Mouse (Mus musculus): ENCODE data around the gene Rita1.
A peak's percentile ranks its signal among the peaks of the same experiment; 100 is the strongest.

Gene Rita1

DNA sequence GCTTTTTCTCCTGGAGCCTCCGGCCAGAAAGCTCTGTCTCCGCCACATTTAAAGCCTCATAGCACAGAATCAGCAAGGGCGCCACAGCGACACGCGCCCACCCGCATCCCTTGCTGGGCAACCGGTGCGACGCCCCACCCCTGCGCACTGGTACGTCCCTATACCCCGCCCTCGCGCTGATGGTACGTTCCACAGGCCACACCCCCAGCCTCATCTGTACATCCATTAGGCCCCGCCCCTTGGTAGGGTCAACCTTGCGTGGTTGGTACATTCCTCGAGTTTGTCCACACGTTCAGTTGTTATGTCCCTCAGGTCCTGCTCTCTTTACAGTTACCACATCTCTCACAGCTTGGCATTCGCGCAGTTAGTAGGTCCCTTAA is at the start of gene Rita1, which contains the start of gene Ddx54:
Rita1 (minus strand) TSS at position 148 of the 380 bp plus-strand sequence.
Ddx54 (plus strand) TSS at position 298 of the 380 bp plus-strand sequence.
- DNase-seq (ENCODE audit: low spot score in 2 of 2) = peak; percentile 100

DNA sequence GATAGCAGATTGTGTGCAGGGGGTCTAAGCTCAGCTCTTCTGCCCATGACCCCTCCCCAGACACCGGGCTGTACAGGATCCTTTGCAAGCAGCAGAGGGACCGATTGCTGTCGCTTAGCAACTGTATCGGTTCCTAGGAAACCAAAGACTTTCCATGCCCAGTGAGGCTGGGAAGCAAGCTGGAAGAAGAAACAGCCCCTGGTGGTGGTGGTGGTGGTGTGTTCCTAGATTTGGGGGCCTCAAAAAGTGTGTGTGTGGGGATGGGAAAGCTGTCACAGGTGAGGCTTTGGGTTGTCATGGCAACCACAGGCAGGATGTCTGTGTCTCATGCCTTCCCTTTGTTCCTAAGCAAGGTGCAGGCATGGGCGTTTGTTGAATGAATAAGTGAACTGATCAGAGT is 48.4 kb upstream of the Rita1 start:
- DNase-seq (ENCODE audit: low spot score in 2 of 2) = peak in 1 of 2 experiments; percentile 59

DNA sequence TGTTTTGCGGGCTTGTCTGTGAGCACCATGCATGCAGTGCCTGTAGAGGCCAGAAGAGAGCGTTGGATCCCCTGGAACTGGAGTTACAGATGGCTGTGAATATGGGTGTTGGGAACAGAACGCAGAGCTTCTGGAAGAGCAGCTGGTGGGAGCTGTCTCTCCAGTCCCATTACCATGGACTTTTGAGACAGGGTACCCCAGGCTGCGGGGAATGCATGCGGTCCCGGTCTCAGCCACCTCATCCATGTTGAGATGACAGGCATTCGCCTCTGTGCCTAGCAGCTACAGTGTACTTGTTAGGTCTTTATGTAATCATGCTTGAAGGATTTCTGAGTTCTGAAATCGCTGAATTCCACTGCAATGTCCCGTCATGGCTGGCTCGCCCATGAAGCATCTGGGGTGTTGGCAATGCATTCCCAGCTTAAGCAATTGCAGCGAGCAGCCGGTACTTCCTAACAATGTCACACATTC is 43.9 kb upstream of the Rita1 start:
- DNase-seq (ENCODE audit: low spot score in 2 of 2) = peak; percentile 58 to 84

GRCm38 (mm10) chr5:120653873-120654272 is 41.5 kb upstream of the Rita1 start:
- no peak for DNase-seq (ENCODE audit: low spot score in 2 of 2)

DNA sequence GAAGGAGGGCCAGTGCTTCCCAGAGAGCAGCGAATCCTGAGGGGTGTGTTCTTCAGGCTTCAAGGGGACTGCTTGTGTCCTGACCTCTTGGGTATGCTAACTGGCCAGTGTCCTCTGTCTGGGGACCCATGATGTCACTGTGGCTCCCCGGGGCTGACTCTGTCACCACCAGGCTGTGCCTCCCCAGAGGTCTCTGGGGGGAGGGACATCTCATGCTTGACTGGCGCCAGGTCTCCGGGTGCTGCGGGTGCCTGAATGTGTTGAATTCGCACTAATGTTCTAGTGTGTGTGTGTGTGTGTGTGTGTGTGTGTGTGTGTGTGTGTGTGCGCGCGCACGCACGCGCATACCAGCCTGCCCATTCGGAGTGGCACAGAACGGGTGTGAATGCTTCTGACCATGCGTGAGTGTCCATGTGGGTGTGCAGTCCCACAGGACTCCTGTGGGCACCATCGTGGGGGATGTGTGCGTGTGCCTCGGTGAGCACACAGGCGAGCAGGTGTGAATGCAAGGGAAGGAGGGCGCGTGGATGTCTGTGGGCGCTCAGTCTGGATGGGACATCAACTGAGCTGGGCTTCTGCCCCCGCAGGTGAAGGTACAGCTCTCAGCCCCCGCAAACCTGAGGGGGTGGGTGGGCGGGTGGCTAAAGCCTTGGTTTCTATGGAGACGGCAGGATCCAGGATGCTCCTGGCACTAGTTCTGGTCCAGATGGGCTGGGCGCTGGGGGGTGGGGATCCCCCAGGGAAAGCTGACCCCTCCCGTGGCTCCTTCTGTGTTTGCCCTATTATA is 40.7 kb upstream of the Rita1 start:
- no peak for DNase-seq (ENCODE audit: low spot score in 2 of 2)

DNA sequence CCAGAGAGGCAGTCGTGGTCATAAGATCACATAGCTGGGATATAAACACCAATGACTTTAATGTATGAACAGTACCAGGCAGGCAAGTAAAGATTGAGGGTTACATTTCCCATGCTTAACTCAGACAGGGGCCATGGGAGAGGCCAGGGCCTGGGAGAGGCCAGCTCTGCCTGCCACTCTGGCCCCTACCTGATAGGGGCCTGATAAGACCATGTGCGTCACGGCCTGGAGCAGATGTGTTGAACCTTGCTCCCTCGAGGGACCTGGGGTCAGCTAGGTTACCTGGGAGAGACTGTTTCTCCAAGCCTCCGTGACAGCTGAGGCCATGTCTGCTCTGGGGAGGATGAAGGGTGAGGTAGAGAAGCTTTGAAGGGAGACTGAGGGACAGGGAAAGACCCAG is 38.8 kb upstream of the Rita1 start:
- DNase-seq (ENCODE audit: low spot score in 2 of 2) = no peak

GRCm38 (mm10) chr5:120649938-120650337 is 37.5 kb upstream of the Rita1 start:
- DNase-seq (ENCODE audit: low spot score in 2 of 2) = no peak

- peak; percentile 41 to 46 for DNase-seq (ENCODE audit: low spot score in 2 of 2)
Measured at GRCm38 (mm10) chr5:120649374-120649933, 37.1 kb upstream of the Rita1 start.

DNA sequence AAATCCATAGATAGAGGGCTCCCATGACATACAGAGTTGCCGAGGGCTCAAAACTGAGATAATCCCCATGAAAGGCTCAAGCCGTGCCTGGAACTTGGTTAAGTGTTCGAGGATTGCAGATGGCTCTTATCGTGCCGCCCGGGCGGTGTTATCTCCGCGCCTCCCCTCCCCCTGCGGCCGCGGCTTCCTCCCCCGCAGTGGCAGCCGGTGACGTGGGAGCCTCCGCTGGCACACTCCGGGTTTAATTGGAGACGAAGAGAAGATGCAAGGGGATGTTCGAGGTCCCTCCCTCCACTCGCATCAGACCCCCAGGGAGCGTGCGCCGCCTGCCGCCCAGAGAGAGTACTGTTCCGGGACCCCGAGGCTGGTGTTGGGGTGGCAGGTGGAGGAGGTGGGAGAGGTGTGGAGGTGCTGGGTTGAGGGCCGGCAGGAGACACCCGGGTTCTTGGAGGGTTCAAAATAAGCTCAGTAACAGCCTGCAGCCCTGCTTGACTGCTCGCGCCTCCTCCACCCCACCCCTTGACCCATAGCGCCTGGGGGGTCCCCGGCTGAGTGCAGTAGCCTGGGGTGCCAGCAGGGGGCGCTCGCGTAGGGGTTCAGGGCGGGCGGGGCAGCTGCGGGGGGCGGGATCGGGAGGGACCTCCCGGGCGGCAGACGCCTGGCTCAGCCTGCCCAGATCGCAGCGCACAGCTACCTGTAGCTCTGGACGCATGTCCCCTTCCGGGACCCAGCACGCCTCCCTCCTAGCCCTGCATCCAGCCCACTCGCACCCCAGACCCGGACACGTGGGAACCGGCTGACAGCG is 36.4 kb upstream of the Rita1 start, which contains the start of gene Rasal1:
Rasal1 (plus strand) TSS at position 244 of the 805 bp plus-strand sequence.
- peak; percentile 79 to 84 for DNase-seq (ENCODE audit: low spot score in 2 of 2)

- DNase-seq (ENCODE audit: low spot score in 2 of 2) = peak; percentile 43 to 58
Measured at GRCm38 (mm10) chr5:120647814-120648491, 35.6 kb upstream of the Rita1 start.

DNA sequence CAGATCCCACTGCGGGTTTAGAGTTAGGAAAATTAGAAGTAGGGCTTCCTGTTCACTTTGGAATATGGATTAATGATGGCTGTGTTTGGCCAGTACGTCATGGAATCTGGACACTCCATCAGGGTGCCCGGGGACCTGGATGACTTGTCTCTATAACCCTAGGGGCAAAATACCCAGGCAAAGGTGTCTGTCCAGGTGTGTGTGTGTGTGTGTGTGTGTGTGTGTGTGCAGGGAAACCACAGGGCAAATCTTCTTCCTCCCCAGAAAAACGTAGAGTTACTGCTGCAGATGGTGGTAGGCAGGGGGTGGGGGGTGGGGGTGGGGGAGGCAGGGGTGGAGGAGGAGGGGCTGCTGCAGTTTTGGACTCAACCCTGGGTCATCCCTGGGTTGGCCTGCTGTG is 35.0 kb upstream of the Rita1 start:
- no peak for DNase-seq (ENCODE audit: low spot score in 2 of 2)

- no peak for DNase-seq (ENCODE audit: low spot score in 2 of 2)
Measured at GRCm38 (mm10) chr5:120645851-120646250, 33.5 kb upstream of the Rita1 start.

- no peak for DNase-seq (ENCODE audit: low spot score in 2 of 2)
Measured at GRCm38 (mm10) chr5:120644227-120644626, 31.8 kb upstream of the Rita1 start.

DNA sequence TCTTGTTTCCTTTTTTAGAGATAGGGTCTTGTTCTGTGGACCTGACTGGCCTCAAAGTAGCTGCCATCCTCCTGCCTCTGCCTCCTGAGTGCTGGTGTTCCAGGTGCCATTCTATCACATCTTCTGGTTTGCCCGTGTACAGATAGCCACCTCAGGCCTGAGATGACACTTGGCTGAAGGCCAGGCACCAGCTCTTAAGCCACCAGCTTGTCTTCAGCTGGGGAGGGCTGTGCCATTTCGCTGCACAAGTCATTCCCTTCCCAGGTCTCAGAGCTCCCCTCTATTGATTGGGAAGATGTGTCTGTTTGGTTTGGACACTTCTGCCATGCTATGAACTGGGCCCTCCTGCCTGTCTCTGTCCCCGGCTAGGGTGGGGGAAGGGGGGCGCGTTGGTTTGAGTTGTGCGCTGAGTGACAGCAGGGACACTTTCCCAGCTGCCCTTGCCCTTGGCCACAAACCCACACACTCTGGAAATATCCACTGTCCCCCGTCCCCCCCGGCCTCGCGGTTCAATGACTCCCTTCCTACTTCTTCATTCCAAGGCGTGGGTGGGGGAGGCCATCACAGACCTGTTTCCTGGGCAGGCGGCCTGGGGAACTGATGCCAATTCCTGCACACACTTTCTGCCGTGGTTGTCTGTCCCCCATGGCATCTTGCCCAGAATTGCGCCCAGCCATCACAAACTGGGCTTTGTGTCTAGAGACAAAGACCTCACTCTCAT is 31.1 kb upstream of the Rita1 start:
- no peak for DNase-seq (ENCODE audit: low spot score in 2 of 2)

DNA sequence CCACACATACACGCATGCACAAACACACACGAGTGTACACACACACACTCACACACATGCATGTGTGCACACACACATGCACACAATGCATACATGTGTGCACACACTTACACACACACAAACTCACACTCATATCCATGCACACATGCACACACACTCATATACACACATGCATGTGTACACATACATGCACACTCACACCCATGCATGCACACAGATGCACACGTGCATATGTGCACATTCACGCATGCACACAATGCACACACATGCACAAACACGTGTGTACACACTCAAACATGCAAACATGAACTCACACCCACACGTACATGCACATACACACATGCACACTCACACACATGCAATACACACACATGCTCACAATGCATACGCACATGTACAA is 27.7 kb upstream of the Rita1 start:
- DNase-seq (ENCODE audit: low spot score in 2 of 2) = no peak

- DNase-seq (ENCODE audit: low spot score in 2 of 2) = no peak
Measured at GRCm38 (mm10) chr5:120635633-120636032, 23.2 kb upstream of the Rita1 start.

GRCm38 (mm10) chr5:120634860-120635259 is 22.5 kb upstream of the Rita1 start:
- DNase-seq (ENCODE audit: low spot score in 2 of 2) = no peak

- no peak for DNase-seq (ENCODE audit: low spot score in 2 of 2)
Measured at GRCm38 (mm10) chr5:120634131-120634530, 21.7 kb upstream of the Rita1 start, which contains the start of gene Cfap73. TSS of gene Cfap73 (minus strand) at chr5:120634235.

DNA sequence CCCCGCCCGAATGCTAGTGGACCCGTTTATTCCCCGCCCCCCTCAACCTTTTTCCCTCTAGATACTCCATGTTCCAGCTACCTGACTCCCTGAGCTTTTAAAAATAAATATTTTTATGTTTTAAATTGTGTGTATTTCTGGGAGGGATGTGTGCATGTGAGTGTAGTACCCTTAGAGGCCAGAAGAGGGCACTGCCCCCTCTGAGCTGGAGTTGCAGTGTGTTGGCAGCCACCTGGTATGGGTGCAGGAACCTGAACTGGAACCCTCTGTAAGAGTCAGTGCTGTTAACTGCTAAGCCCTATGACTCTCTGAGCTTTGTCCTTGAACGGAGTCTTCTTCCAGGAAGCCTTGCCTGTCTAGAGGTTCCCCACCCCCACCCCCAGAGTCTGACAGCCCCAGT is 19.5 kb upstream of the Rita1 start:
- DNase-seq (ENCODE audit: low spot score in 2 of 2) = no peak

DNA sequence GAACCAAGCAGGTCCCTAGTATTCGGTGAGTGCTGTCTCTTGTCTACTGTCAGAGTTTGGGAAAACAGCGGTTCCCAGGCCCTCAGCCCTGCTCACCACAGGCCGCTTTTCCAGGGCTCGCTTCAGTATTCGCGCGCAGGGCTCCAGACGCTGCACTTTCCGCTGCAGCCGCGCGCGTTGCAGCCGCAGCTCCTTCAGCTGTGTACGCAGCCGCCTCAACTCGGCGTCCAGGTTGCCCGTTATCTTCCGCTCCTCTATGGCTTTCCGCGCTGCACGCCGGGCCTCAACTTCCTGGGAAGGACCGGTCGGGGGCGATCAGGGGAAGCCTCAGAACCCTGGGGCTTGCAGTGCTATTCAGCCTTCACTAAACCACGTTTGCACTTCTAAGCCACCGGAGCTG is 18.7 kb upstream of the Rita1 start:
- DNase-seq (ENCODE audit: low spot score in 2 of 2) = no peak

- no peak for DNase-seq (ENCODE audit: low spot score in 2 of 2)
Measured at GRCm38 (mm10) chr5:120628624-120629023, 16.2 kb upstream of the Rita1 start.
